Mouse (Mus musculus): ENCODE measurements around the gene Rgs16. TPM values are rescaled to one million over a fixed set of nuclear protein-coding genes. Genes with fewer than 3 reads are reported as not detected.

Rgs16 gene
- total RNA-seq, 2 experiments from 2014 or later = 7.2 to 7.8 TPM

GRCm38 (mm10) chr1:153717990-153718389, 22.2 kb upstream of the Rgs16 start:
- no peak for DNase-seq
- intact Hi-C loops (cut with DNase I) = no loop called here

- DNase-seq = peak; percentile 47
- intact Hi-C loops (cut with DNase I) = no loop called here
Measured at GRCm38 (mm10) chr1:153720935-153721334, 19.2 kb upstream of the Rgs16 start.

- no peak for DNase-seq
- intact Hi-C loops (cut with DNase I) = no loop called here
Measured at GRCm38 (mm10) chr1:153721565-153722310, 18.4 kb upstream of the Rgs16 start.

GRCm38 (mm10) chr1:153723426-153723825, 16.7 kb upstream of the Rgs16 start:
- intact Hi-C loops (cut with DNase I) = no loop called here

GRCm38 (mm10) chr1:153726636-153727035, 13.5 kb upstream of the Rgs16 start:
- intact Hi-C loops (cut with DNase I) = no loop called here
- DNase-seq = no peak

More at GRCm38 (mm10) chr1:153723426-153723825, 16.7 kb upstream of the Rgs16 start:
- DNase-seq = no peak

GRCm38 (mm10) chr1:153729806-153730205, 10.3 kb upstream of the Rgs16 start:
- DNase-seq = no peak

GRCm38 (mm10) chr1:153730671-153731070, 9.5 kb upstream of the Rgs16 start:
- intact Hi-C loops (cut with DNase I) = no loop called here
- no peak for DNase-seq

More at GRCm38 (mm10) chr1:153729806-153730205, 10.3 kb upstream of the Rgs16 start:
- intact Hi-C loops (cut with DNase I) = no loop called here

GRCm38 (mm10) chr1:153733181-153733580, 7.0 kb upstream of the Rgs16 start:
- peak; percentile 58 for DNase-seq

GRCm38 (mm10) chr1:153734866-153735265, 5.3 kb upstream of the Rgs16 start:
- intact Hi-C loops (cut with DNase I) = no loop called here

More at GRCm38 (mm10) chr1:153733181-153733580, 7.0 kb upstream of the Rgs16 start:
- intact Hi-C loops (cut with DNase I) = no loop called here

GRCm38 (mm10) chr1:153736096-153736495, 4.1 kb upstream of the Rgs16 start:
- intact Hi-C loops (cut with DNase I) = no loop called here
- no peak for DNase-seq

More at GRCm38 (mm10) chr1:153734866-153735265, 5.3 kb upstream of the Rgs16 start:
- DNase-seq = no peak

GRCm38 (mm10) chr1:153737101-153738085, 2.8 kb upstream of the Rgs16 start:
- intact Hi-C loops (cut with DNase I) = no loop called here
- no peak for DNase-seq

- intact Hi-C loops (cut with DNase I) = loop anchor here (10.0 kb wide), 1 partner anchor 255 kb away; the partner anchor contains the start of gene Dhx9
- DNase-seq = no peak
Measured at GRCm38 (mm10) chr1:153739437-153740015, 623 bp upstream of the Rgs16 start.

- DNase-seq = no peak
- intact Hi-C loops (cut with DNase I) = loop anchor here (10.0 kb wide), 1 partner anchor 256 kb away; the partner anchor contains the start of gene Dhx9
Measured at GRCm38 (mm10) chr1:153740775-153741400, 739 bp downstream of the Rgs16 start.

- intact Hi-C loops (cut with DNase I) = loop anchor here (1.0 to 10.0 kb wide), 2 partner anchors 184 to 257 kb away; partner anchors contain the start of gene Dhx9
- DNase-seq = no peak
Measured at GRCm38 (mm10) chr1:153741551-153742316, 1.6 kb downstream of the Rgs16 start.

GRCm38 (mm10) chr1:153742374-153743155, 2.4 kb downstream of the Rgs16 start:
- DNase-seq = peak; percentile 87
- intact Hi-C loops (cut with DNase I) = loop anchor here (1.0 to 10.0 kb wide), 2 partner anchors 185 to 258 kb away; partner anchors contain the start of gene Dhx9

GRCm38 (mm10) chr1:153746119-153746670, 6.0 kb downstream of the Rgs16 start:
- no peak for DNase-seq
- intact Hi-C loops (cut with DNase I) = loop anchor here (2.0 to 10.0 kb wide), 4 partner anchors 61 to 435 kb away; partner anchors contain the start of gene Dhx9

- intact Hi-C loops (cut with DNase I) = loop anchor here (2.0 to 10.0 kb wide), 4 partner anchors 61 to 434 kb away; partner anchors contain the start of gene Dhx9
Measured at GRCm38 (mm10) chr1:153746728-153747127, 6.6 kb downstream of the Rgs16 start.

More at GRCm38 (mm10) chr1:153746728-153747127, 6.6 kb downstream of the Rgs16 start:
- DNase-seq = peak; percentile 72

All from left cerebral cortex, postnatal 4 days (tissue).